Mouse (Mus musculus) midbrain, embryonic 12.5 days (tissue): ENCODE results near the gene Akap13. TPM values are rescaled to one million over a fixed set of nuclear protein-coding genes. Genes with fewer than 3 reads are reported as not detected.
"Not testable (repeated sequence)": the region's sequence is repeated elsewhere in the genome, so short reads cannot be mapped to it uniquely, and the experiment has no call there.

Source experiments
- ATAC-seq: fragments of 200-750 bp; cut with Nextera tagmentation; 2 replicates; pipeline ENCODE4 v1.8.0; 2017; ENCODE audit warnings: low read depth, moderate TSS enrichment, moderate library complexity; ENCODE audit not compliant: low FRiP score
- H3K27ac ChIP-seq: fragments of 300-500 bp; sonication (generic); replicated peaks from 2 replicates; pipeline ENCODE4 v1.5.1; 2016; ENCODE audit warnings: mild to moderate bottlenecking
- H3K27me3 ChIP-seq: fragments of 300-500 bp; sonication (generic); 2 replicates; pipeline ENCODE4 v1.6.1; 2016; ENCODE audit warnings: mild to moderate bottlenecking
- H3K36me3 ChIP-seq: fragments of 300-500 bp; sonication (generic); 2 replicates; pipeline ENCODE4 v1.6.1; 2016
- H3K4me1 ChIP-seq: fragments of 300-500 bp; sonication (generic); 2 replicates; pipeline ENCODE4 v1.6.1; 2016
- H3K4me2 ChIP-seq: fragments of 300-500 bp; sonication (generic); replicated peaks from 2 replicates; pipeline ENCODE4 v1.6.1; 2016; ENCODE audit warnings: mild to moderate bottlenecking, moderate library complexity
- H3K4me3 ChIP-seq: fragments of 300-500 bp; sonication (generic); 2 replicates; pipeline ENCODE4 v1.5.1; 2016; ENCODE audit warnings: mild to moderate bottlenecking
- H3K9ac ChIP-seq: fragments of 300-500 bp; sonication (generic); replicated peaks from 2 replicates; pipeline ENCODE4 v1.6.1; 2016; ENCODE audit warnings: mild to moderate bottlenecking, moderate library complexity
- H3K9me3 ChIP-seq: fragments of 300-500 bp; sonication (generic); 2 replicates; pipeline ENCODE4 v1.6.1; 2016; ENCODE audit warnings: mild to moderate bottlenecking
- WGBS: fragments of 180-500 bp; shearing (Covaris S2); methylation state at CpG from one replicate; pipeline ENCODE4 v1.1.7; 2016; 5-methylcytosine and 5-hydroxymethylcytosine counted together
- polyA plus RNA-seq: library from polyadenylated mRNA; unstranded; fragments of >200 nt; fragmentation: Nextera tagmentation; extraction: Ambion mirVana; gene quantifications from 2 replicates; pipeline ENCODE4 v1.2.1, GENCODE M21; 2016

The Akap13 gene
- polyA plus RNA-seq, 1 experiment from 2014 or later, result 32.9 TPM

DNA sequence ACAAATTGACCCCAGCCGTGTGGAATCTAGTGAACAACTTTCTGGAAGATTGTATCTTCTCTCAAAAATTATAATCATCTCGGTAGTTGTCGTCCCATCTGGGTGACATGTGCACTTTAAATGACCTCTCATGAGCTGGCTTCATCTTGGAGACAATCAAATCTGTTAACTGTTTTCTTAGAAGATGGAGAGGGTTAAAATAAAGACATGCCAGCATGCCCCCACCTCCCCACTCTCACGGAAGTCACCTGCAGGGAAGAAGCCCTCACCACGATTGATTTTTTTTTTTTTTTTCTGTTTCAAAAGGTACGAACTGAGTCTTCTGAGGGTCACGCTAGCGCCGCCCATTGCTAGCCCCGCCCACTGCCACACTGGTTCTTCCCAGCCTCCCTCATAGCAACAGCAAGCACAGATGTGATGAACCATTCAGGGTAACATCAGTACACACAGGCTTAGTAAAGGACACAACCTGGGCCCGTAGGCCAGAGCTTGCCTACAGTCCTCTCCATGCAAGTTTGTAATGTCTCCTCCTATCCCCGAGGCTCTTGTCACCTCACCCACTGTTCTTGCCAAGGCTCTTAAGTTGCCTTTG lies 298.0 kb downstream of the Akap13 start:
- no peak for ATAC-seq
- H3K9me3 ChIP-seq, result no peaks in the 10 kb centered on the region
- H3K27me3 ChIP-seq, result no peaks in the 10 kb centered on the region; the same call in 1 of the 2 replicates
- WGBS, result 43% methylated on average over 12 of the region's 12 CpGs
- H3K4me3 ChIP-seq, result no peak overlapping the region
- H3K27ac ChIP-seq, result no peak overlapping the region
- no peak overlapping the region for H3K4me2 ChIP-seq
- H3K36me3 ChIP-seq, result peaks cover 31% of the 10 kb centered on the region
- no peak overlapping the region for H3K9ac ChIP-seq
- H3K4me1 ChIP-seq, result peaks cover 17% of the 10 kb centered on the region

DNA sequence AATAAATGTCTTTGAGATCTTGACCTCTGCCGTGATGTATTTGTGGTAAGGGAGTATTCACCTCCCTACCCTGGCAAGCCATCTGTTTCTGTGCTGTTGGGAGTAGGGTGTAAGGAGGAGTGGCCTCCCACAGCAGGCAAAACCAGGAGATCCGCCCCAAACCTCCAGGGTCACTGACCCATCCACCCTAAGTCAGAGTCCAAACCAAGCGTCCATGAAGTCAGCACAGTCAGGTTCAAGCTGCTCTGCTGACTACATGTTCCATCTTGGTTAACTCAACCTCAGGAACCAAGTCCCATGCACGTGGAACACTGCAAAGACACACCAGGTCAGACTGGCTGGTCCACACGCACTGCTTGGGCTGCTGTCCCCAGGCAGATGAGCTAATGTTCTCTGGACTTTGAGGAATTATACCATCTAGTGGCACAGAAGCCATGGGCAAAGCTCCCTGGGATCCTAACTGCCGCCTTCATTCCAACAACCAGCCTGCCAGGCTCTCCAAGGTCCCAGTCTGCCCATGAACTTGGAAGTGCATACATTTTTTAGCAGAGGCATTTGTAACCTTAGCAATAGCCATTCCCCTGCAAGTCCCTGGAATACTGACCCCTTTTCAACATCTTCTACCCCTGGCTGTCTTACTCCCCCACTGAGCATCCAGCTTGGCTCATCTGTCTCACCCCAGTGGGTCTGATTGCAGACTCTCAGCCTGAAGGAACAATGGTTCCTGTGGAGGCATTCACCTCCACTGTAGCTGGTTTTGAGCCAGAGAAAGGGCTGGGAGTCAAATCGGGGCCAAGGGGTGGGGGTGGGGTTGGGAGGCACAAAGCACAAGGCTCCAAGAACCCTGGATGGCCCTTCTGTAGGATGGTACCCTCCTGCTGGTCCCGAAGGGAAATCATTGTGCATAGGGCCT lies 299.5 kb downstream of the Akap13 start:
- Histone ChIP-seq H3K4me1 (peaks cover 17% of the 10 kb centered on the region), H3K4me2 (no peak overlapping the region), H3K27me3 (no peaks in the 10 kb centered on the region; the same call in 1 of the 2 replicates), H3K9me3 (no peaks in the 10 kb centered on the region), H3K36me3 (peaks cover 19% of the 10 kb centered on the region), H3K9ac (no peak overlapping the region), H3K27ac (no peak overlapping the region; the same call in 1 of the 2 replicates), H3K4me3 (no peak overlapping the region)
- WGBS, result 31% methylated on average over 8 of the region's 8 CpGs
- ATAC-seq, result no peak

DNA sequence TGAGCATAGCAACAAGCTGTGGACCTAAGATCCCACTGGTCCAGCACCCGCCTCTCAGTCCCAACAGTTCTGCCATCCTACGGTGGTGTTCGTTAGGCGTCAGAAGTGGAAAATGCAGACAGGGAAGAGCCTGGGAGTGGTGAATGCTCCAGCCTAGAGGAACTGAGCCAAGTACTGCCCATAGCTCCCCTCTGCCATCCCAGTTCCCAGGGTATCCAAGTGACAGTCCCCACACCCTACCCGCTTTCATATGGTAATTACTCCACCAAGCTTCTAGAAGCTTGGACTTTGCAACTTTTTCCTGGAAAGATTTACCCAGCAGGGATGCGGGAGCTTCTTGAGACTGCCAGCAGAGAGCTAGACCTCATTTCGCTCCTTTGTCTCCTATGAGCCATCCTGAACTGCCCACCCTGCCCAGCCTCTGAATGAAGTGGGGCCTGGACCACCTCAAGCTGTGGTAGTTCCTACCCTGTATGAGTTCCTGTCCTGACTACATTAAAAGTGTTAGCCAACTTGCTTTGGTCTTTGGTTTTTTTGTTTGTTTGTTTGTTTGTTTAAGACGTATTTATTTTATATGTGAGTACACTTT lies 300.6 kb downstream of the Akap13 start:
- no peak for ATAC-seq
- no peaks in the 10 kb centered on the region for H3K9me3 ChIP-seq

DNA sequence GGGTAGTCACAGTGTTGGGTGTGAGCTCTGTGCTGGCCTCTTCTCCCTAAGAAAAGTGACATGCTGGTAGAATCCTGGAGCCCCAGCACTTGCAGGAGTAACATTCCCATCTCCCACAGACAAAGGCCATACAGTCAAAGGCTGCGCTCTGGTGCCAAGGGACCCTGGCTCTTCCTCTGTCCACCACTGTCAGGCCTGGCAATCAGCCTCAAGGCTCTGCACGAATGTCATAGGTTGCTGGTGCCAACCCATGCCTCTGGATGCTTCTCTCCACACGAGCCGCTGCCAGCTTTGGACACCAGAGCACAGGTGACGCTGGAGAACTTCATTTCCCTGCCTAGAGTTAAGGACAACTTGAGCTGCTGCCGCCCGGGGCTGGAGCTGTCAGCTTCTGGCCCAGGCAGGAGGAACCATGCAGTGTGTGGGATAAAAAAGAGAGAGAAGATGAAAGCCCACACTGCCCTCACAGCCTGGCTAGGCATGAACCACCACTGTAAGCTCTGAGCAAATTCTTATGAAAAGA lies 304.7 kb downstream of the Akap13 start:
- Histone ChIP-seq H3K4me2 (no peak overlapping the region), H3K27me3 (no peaks in the 10 kb centered on the region), H3K9ac (no peak overlapping the region), H3K9me3 (no peaks in the 10 kb centered on the region), H3K4me1 (peaks cover 11% of the 10 kb centered on the region), H3K4me3 (no peak overlapping the region), H3K36me3 (no peaks in the 10 kb centered on the region), H3K27ac (no peak overlapping the region)
- 82% methylated on average over 7 of the region's 7 CpGs for WGBS
- no peak for ATAC-seq

More for the DNA sequence above, 300.6 kb downstream of the Akap13 start:
- H3K27me3 ChIP-seq, result no peaks in the 10 kb centered on the region; the same call in 1 of the 2 replicates
- no peak overlapping the region for H3K27ac ChIP-seq
- H3K4me2 ChIP-seq, result no peak overlapping the region
- peaks cover 8% of the 10 kb centered on the region; the same call in 1 of the 2 replicates for H3K36me3 ChIP-seq
- H3K4me3 ChIP-seq, result no peak overlapping the region
- 51% methylated on average over 8 of the region's 8 CpGs for WGBS
- no peak overlapping the region for H3K9ac ChIP-seq
- H3K4me1 ChIP-seq, result peaks cover 17% of the 10 kb centered on the region

DNA sequence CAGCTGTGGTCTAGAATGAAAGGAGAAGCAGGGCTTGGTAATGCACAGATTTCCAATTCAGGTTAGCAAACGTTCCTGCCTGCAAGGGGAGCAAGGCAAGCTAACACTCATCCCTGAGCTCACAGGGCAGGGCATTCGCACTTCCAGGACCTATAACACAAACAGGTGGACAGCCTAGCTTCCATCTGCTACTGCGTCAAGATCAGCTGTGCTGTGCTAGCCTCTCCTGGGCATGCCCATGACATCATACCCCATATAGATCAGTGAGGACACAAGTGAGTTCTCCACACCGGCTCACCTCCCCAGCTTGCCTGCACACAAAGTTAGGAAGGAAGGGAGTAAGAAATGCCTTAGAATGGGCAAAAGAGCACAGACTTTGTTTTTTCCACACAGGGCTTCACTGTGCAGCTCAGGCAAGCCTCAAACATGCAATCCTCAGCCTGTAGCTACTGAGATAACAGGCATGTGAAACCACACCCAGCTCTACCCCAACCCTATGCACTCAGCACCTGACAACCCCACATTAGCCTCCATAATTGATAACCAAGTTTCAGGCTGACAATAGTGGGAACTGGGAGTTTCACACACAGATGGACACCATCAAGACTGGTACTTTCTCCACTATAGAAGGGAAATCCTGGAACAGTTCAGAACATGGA lies 305.5 kb downstream of the Akap13 start:
- ATAC-seq, H3K4me1 ChIP-seq, H3K9me3 ChIP-seq, H3K9ac ChIP-seq, H3K4me2 ChIP-seq, H3K27me3 ChIP-seq, H3K4me3 ChIP-seq, H3K36me3 ChIP-seq, H3K27ac ChIP-seq: not testable (repeated sequence)
- WGBS, result 86% methylated on average over 4 of the region's 4 CpGs

DNA sequence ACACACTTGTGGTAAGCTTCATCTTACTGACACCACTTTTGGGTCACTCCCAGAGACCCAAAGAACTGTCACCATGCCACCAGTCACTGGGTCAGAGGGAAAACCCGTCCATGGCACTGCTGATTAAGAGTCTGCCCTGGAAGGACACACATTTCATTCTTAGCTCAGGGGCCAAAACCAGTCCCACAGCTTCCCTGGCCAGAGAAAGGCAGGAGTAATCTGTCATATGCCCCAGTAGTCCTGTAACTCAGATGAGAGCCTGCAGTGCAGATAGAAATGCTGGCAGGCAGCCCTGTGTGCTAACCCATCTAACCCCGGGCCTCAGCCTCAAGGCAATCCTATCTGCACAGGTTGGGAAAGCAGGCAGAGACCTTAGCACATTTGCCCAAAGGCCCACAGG lies 306.9 kb downstream of the Akap13 start:
- H3K4me2 ChIP-seq, H3K27ac ChIP-seq, H3K9me3 ChIP-seq, ATAC-seq, H3K4me1 ChIP-seq, H3K4me3 ChIP-seq, H3K36me3 ChIP-seq, H3K27me3 ChIP-seq, H3K9ac ChIP-seq: not testable (repeated sequence)
- WGBS, result 78% methylated on average over 2 of the region's 2 CpGs

DNA sequence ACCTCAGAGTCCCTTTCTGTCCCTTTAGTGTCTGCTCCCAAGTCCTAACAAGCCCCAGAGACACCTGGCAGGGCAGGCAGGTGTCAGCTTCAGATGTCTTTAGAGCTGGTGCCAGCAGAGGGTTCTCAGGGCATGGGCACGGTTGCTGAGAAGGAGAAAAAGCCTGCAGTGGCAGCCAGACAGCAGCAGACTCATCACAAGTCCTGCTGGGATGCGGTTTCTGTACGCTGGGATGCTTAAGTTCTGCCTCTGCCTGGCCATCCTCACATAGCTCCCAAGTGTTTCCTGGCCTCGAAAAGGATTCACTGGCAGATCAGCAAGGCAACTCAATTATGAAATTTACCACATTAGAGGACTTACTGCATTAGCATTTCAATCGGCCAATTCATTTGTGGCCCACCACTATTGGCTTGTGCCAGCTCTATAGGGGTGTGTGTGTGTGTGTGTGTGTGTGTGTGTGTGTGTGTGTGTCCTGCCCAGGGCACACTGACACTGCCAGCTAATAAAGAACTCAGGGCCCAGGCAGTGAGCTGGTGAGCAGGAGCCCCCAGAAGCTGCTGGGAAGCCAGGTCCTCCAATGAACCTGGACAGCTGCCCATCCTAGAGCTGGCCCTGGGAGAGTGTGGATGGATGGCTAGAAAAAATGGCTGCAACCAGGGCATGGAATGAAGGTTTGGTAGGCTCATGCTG lies 311.9 kb downstream of the Akap13 start:
- H3K27me3 ChIP-seq, H3K4me2 ChIP-seq, ATAC-seq, H3K36me3 ChIP-seq, H3K4me3 ChIP-seq, H3K4me1 ChIP-seq, H3K9ac ChIP-seq, H3K9me3 ChIP-seq, H3K27ac ChIP-seq: not testable (repeated sequence)
- 77% methylated on average over 1 of the region's 5 CpGs for WGBS

DNA sequence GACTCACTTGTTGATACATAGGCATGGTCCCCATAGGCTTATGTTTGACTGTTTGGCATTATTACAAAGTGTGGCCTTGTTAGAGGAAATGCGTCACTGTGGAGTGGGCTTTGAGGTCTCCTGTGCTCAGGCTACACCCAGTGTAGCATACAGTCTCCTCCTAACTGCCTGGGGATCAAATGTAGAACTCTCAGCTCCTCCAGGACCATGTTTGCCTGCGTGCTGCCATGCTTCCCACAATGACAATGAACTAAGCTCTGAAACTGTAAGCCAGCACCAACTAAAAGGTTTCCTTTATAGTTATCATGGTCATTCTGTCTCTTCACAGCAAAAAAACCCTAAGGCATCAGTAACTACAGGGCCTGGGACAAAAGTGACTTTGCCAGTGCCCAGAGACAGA lies 312.8 kb downstream of the Akap13 start:
- no peaks in the 10 kb centered on the region for H3K9me3 ChIP-seq
- H3K4me2 ChIP-seq, result no peak overlapping the region
- no peak overlapping the region for H3K27ac ChIP-seq
- no peak for ATAC-seq
- no peaks in the 10 kb centered on the region for H3K4me1 ChIP-seq
- WGBS, result 90% methylated on average over 2 of the region's 2 CpGs
- H3K36me3 ChIP-seq, result 0 out of 2 replicates have a peak, but pooled peaks cover 4% of the 10 kb centered on the region
- no peak overlapping the region for H3K9ac ChIP-seq
- H3K4me3 ChIP-seq, result no peak overlapping the region
- no peaks in the 10 kb centered on the region for H3K27me3 ChIP-seq

DNA sequence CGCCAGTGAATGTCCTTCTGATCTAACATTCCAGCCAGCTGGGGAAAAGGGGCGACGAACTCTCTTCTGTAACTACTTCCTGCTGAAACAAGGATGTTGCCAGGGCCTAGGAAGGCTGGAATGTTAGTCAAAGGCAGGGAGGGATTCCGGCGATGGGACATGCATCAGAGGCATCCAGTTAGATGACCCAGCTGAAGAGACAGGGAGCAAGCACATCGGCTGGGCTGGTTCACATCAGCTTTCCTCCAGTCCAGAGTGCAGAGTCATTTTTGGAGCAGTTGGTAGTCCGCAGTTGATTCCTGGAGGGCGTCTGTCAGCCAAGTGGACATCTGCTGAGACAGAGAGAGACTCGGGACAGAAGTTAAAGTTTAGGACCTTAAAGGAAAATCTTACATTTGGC lies 314.6 kb downstream of the Akap13 start:
- WGBS, result 90% methylated on average over 9 of the region's 9 CpGs
- no peak overlapping the region for H3K4me2 ChIP-seq
- H3K27me3 ChIP-seq, result no peaks in the 10 kb centered on the region
- H3K27ac ChIP-seq, result no peak overlapping the region
- H3K4me3 ChIP-seq, result no peak overlapping the region
- no peak for ATAC-seq
- H3K9me3 ChIP-seq, result no peaks in the 10 kb centered on the region
- no peak overlapping the region for H3K9ac ChIP-seq
- H3K36me3 ChIP-seq, result 0 out of 2 replicates have a peak, but pooled peaks cover 4% of the 10 kb centered on the region
- H3K4me1 ChIP-seq, result no peaks in the 10 kb centered on the region

DNA sequence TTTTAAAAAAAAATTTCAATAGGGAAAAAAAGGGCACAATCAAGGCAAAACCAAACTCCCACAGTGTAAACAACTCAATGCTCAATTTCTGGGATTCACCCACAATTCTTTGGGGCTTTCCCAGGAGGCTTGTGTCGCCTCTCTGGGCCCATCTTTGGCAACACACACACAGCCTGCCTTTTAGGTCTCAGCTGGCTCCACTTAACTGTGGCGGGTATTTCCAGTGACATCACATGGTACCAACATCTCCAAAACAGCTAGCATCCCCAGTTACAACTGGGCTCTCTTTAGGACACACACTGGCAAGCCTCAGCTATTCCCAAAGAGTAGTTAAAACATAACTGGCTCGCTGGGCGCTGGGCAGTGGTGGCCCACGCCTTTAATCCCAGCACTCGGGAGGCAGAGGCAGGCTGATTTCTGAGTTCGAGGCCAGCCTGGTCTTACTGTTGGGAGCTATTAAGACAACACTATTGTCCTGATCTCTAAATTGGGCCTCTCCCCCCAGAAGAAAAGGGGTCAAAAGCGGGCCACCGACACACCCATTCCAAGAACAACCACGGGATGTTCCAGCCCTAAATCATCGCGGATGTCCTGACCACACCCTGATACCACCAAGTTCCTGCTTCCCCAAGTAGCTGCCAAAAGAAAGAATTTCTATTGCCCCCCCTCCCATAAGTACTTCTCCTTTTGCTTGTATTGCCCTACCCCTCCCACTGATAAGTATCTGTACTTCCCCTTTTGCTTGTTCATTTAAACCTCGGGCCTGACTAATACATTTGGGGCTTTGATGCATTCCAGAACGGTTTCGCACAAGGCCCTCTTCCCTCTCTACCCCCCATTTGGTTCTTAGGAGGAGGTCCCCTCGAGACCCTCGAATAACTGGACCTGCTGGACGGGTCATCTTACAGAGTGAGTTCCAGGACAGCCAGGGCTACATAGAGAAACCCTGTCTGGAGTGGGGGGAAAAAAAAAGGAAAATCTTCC lies 319.1 kb downstream of the Akap13 start:
- not testable (repeated sequence) for H3K27me3 ChIP-seq, H3K4me3 ChIP-seq, H3K4me1 ChIP-seq, ATAC-seq, H3K4me2 ChIP-seq, H3K27ac ChIP-seq, H3K9me3 ChIP-seq, H3K9ac ChIP-seq, H3K36me3 ChIP-seq
- WGBS, result 95% methylated on average over 18 of the region's 18 CpGs
